Mouse (Mus musculus) spleen, adult 2 months (tissue): ENCODE results near the gene Tns3. TPM values are rescaled to one million over a fixed set of nuclear protein-coding genes. Genes with fewer than 3 reads are reported as not detected.
A peak's percentile ranks its signal among the peaks of the same experiment; 100 is the strongest.

Experiments used
- DNase-seq, 2 experiments: peaks; one replicate each; pipeline versions ENCODE4 v3.0.0 to v3.0.0-alpha.2; 2012 to 2021; ENCODE audit warnings: low spot score in 2 of 2, low read depth in 1 of 2
- H3K27ac ChIP-seq: fragments of 200-500 bp; 2 replicates; pipeline ENCODE4 v1.5.1; 2012; ENCODE audit warnings: low read length, inconsistent platforms; ENCODE audit not compliant: insufficient read depth
- H3K27me3 ChIP-seq: fragments of 200-500 bp; 2 replicates; pipeline ENCODE4 v1.6.1; 2012; ENCODE audit warnings: mild to moderate bottlenecking, moderate library complexity, low read length, inconsistent platforms; ENCODE audit not compliant: control insufficient read depth, insufficient read depth
- H3K36me3 ChIP-seq: fragments of 200-500 bp; 2 replicates; pipeline ENCODE4 v1.6.1; 2012; ENCODE audit warnings: mild to moderate bottlenecking, low read length, inconsistent platforms; ENCODE audit not compliant: control insufficient read depth, insufficient read depth
- H3K4me1 ChIP-seq: fragments of 200-500 bp; 2 replicates; pipeline ENCODE4 v1.6.1; 2011; ENCODE audit warnings: inconsistent platforms; ENCODE audit not compliant: control insufficient read depth, insufficient read depth, insufficient read length
- H3K4me3 ChIP-seq: fragments of 200-500 bp; 2 replicates; pipeline ENCODE4 v1.5.1; 2011; ENCODE audit warnings: mild to moderate bottlenecking, inconsistent platforms; ENCODE audit not compliant: insufficient read depth, insufficient read length; ENCODE audit errors: extremely low read depth
- CTCF ChIP-seq: fragments of 200-500 bp; IDR thresholded peaks from 2 replicates; pipeline ENCODE4 v1.5.1; 2011; ENCODE audit warnings: mild to moderate bottlenecking, inconsistent platforms; ENCODE audit not compliant: insufficient read depth, insufficient read length, insufficient replicate concordance; ENCODE audit errors: extremely low read depth
- POLR2A ChIP-seq: fragments of 200-500 bp; IDR thresholded peaks from 2 replicates; pipeline ENCODE4 v1.6.1; 2011; ENCODE audit warnings: low read depth, low read length, inconsistent platforms
- WGBS: fragments of 180-500 bp; shearing (Covaris S2); methylation state at CpG from one replicate; pipeline ENCODE4 v1.1.7; 2018; 5-methylcytosine and 5-hydroxymethylcytosine counted together
- polyA plus RNA-seq: library from polyadenylated mRNA; depleted of rRNA; stranded (reverse); fragments of >200 nt; gene quantifications from 2 replicates; pipeline ENCODE4 v1.2.3, GENCODE M21; 2012; rRNA removed

The Tns3 gene
- polyA plus RNA-seq, result 39.4 and 39.7 TPM in 2 replicates

DNA sequence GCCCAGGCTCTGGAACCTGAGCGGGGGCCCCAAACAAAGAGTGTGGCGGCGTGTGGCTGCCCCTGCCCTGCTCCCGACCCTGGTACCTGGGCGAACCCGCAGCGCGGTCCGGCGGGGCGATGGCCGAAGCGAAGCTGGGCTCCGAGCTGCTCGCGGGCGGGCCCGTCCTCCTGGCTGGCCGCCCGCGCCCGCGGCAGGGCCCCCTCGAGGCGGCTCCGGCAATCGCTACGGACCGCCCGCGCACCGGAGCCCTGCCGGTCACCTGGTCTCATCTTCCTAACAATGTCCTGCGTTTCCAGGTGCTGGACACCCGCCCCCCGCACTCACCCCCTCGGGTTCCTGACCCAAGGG, at the start of gene Tns3:
TSS of gene Tns3 (minus strand) at position 143 of the 351 bp plus-strand sequence.
- Histone ChIP-seq H3K4me3 (peak within 1 kb of the TSS; percentile 67), H3K27ac (peak within 1 kb of the TSS; percentile 81), H3K27me3 (no peaks in the 10 kb centered on the region), H3K4me1 (peaks cover 11% of the 10 kb centered on the region; the same call in 1 of the 2 replicates), H3K36me3 (no peaks in the 10 kb centered on the region)
- under 1% methylated on average over 37 of the region's 37 CpGs for WGBS
- DNase-seq, result peak in 1 of 2 experiments; percentile 52
- TF ChIP-seq CTCF (peak; percentile 12; the same call in 1 of the 2 replicates), POLR2A (no peak)

DNA sequence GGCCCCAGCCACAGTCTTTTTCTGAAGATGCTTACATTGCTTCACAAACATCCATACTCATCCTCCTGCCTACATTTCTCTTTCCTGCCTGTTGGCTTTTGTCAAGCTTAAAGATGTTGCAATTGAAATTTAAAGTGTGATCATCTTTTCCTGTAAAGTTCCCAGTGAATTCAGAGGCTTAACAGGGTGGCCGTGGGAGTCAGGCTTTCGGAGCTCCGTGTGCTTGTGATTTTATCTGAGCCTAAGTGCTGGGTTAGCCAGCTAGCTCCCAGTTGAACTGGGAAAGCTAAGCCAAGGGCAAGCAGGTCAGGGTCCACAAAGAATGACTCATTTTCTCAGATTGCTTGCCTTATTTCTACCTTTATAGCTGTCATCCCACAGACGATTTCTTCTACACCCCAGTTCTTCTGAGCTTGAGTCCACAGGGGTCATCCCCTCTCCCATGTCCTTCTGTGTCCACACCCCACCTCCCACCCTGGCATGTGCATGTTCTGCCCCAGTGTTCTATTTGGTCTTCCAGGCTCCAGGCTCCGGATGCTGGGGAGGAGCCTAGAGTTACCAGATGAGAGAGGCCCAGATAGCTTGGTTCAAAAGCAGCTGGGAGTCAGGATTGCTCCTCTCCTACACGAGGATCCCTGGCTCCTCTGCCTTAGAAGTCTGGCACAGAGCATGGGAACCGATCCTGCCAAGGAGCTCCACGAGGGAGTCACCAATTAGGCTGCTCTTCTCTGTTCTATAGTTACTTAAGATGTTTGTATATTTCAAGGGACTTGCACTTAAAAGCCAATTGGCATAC, 42.1 kb upstream of the Tns3 start:
- H3K27ac ChIP-seq, result peak overlapping the region; percentile 16; the same call in 1 of the 2 replicates
- 81% methylated on average over 8 of the region's 8 CpGs for WGBS
- H3K27me3 ChIP-seq, result no peaks in the 10 kb centered on the region
- no peaks in the 10 kb centered on the region for H3K36me3 ChIP-seq
- DNase-seq, result no peak
- H3K4me3 ChIP-seq, result no peak overlapping the region
- no peak for TF ChIP-seq CTCF
- TF ChIP-seq POLR2A, result no peak
- H3K4me1 ChIP-seq, result peaks cover 22% of the 10 kb centered on the region

DNA sequence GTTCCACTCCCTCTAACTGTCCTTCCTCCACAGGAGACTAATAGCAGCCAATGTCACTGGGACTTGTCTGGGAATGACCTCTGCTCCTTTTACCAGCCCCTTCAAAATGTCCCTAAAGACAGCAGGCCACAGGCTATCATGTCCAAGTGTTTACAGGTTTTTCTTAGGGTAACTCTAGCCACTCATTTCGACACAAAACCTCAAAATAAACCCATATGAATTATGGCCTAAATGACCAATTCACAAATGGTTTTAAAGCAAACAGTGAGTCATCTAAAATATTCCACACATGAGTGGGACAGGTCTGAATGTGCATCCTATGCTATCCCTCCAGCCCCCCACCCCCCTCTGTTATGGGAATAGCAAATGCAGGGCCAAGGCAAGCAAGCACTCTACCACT, 40.8 kb upstream of the Tns3 start:
- DNase-seq, result no peak
- 63% methylated on average over 1 of the region's 1 CpGs for WGBS
- no peak overlapping the region for H3K4me3 ChIP-seq
- H3K4me1 ChIP-seq, result peaks cover 31% of the 10 kb centered on the region
- H3K27ac ChIP-seq, result no peak overlapping the region
- no peak for TF ChIP-seq CTCF
- TF ChIP-seq POLR2A, result no peak
- H3K27me3 ChIP-seq, result no peaks in the 10 kb centered on the region
- no peaks in the 10 kb centered on the region for H3K36me3 ChIP-seq

DNA sequence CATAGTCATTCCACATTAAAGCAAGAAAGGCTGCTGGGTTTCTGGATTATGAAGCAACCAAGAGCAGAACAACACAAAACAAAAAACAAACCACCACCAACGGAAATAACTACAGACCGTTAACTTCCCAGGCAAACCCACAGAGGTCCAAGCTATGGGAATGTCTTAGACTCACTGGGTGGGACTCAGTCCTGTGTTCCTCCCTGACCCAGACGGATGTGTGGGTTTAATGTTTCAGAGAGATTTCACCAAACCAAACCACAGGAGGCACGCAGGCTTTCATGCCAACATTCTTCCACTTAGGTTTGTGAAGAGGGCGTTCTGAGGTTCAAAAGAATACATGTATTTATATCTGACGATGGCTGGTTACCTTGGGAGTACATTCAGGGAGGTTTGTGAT, 39.5 kb upstream of the Tns3 start:
- no peak for DNase-seq
- Histone ChIP-seq H3K27ac (no peak overlapping the region), H3K4me3 (no peak overlapping the region), H3K27me3 (no peaks in the 10 kb centered on the region), H3K36me3 (no peaks in the 10 kb centered on the region), H3K4me1 (peaks cover 28% of the 10 kb centered on the region)
- no peak for TF ChIP-seq POLR2A
- TF ChIP-seq CTCF, result no peak
- WGBS, result 32% methylated on average over 6 of the region's 6 CpGs

DNA sequence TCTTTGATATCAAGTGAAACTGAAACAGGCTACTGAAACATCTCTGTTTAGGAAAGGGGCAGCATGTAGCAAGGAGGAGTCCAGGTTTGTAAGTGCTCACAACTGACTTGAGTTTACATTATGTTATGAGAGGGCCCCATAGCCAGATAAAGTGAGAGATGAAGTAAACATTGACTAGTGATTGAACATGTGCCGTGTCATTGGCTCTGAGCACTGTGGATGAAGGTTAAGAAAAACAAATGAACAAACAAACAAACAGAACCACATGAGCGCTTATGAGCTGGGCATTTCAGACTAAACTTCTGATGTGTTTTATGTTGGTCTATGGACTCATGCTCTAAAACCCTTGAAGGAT, 38.2 kb upstream of the Tns3 start:
- WGBS, result 93% methylated on average over 2 of the region's 2 CpGs
- TF ChIP-seq CTCF (no peak), POLR2A (no peak)
- H3K36me3 ChIP-seq, result no peaks in the 10 kb centered on the region
- no peak overlapping the region for H3K4me3 ChIP-seq
- H3K27ac ChIP-seq, result no peak overlapping the region
- no peaks in the 10 kb centered on the region for H3K27me3 ChIP-seq
- H3K4me1 ChIP-seq, result peaks cover 20% of the 10 kb centered on the region
- no peak for DNase-seq

DNA sequence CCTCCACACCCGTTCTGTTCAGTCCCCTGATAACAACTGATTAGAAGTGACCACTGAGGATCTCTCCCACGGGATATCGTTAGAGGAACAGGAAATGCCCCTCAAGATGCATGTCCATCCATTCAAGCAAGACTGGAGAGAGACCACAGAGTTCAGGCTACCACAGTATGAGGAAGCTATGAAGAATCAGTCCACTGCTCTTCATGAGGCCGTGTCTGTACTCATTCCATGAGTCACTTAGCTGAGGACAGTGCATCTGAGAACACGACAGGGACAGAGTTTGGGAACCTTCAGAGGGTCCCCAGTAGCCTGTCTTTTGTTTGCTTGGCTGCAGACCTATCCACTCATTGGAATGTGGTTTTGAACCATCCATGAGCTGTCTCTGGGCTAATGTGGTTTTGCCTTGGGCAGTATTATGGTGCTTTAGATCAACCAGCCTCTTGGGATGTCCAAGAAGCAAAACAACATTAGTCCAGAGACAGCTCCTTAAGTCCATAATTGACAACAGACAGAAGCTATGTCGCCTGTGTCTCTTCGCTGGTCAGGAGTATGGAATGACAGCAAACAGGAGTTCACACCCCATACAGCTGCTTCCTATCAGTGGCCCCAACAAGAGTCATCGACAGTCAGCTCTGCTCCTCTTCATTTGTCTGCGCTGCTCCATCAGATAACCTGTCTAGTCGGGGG, 37.7 kb upstream of the Tns3 start:
- WGBS, result 43% methylated on average over 10 of the region's 10 CpGs
- DNase-seq, result no peak
- TF ChIP-seq POLR2A, result no peak
- no peak for TF ChIP-seq CTCF
- H3K4me1 ChIP-seq, result peaks cover 20% of the 10 kb centered on the region
- peak overlapping the region; percentile 3; the same call in 1 of the 2 replicates for H3K27ac ChIP-seq
- H3K4me3 ChIP-seq, result no peak overlapping the region
- H3K27me3 ChIP-seq, result no peaks in the 10 kb centered on the region
- H3K36me3 ChIP-seq, result no peaks in the 10 kb centered on the region
